Mouse (Mus musculus): ENCODE measurements around the gene Kbtbd13. TPM values are rescaled to one million over a fixed set of nuclear protein-coding genes. Genes with fewer than 3 reads are reported as not detected.
A peak's percentile ranks its signal among the peaks of the same experiment; 100 is the strongest.

Kbtbd13 gene
- polyA plus RNA-seq, 1 experiment from 2014 or later = 0.50 TPM

DNA sequence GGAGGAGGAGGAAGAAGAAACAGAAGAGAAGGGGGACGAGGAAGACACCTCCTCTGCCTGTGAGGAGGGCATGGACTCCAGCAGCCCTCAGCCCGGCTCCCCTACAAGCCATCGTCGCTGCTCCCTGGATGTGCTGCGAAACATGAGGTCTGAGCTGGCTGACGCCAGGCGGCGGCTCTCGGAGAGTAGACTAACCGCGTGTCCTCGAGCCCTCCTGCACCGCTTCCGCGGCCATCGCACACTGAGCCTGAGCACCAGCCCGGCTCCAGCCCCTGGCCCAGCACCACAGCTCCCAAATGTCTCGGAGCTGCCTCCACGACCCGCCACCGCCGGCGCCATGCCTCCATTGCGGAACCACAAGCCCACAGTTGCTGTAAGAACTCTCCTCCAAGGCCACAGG is 19.7 kb downstream of the Kbtbd13 start:
- Histone ChIP-seq H3K9me3 (replicated peaks; ENCODE audit: control insufficient read depth, low read length, poor library complexity, severe bottlenecking) (no peaks in the 10 kb centered on the region), H3K4me3 (ENCODE audit: low read depth, low read length) (no peak overlapping the region), H3K4me1 (ENCODE audit: control insufficient read depth, insufficient read depth, low read length) (no peaks in the 10 kb centered on the region), H3K27ac (ENCODE audit: low read length) (no peak overlapping the region), H3K4me2 (ENCODE audit: low read length) (no peak overlapping the region), H3K9ac (ENCODE audit: low read depth, low read length) (no peak overlapping the region), H3K36me3 (ENCODE audit: control insufficient read depth, insufficient read depth, low read length) (peaks cover 8% of the 10 kb centered on the region), H3K27me3 (ENCODE audit: control insufficient read depth, insufficient read depth, low read depth, low read length) (no peaks in the 10 kb centered on the region)
- no peak for ATAC-seq
- WGBS = 79% methylated on average over 24 of the region's 24 CpGs

DNA sequence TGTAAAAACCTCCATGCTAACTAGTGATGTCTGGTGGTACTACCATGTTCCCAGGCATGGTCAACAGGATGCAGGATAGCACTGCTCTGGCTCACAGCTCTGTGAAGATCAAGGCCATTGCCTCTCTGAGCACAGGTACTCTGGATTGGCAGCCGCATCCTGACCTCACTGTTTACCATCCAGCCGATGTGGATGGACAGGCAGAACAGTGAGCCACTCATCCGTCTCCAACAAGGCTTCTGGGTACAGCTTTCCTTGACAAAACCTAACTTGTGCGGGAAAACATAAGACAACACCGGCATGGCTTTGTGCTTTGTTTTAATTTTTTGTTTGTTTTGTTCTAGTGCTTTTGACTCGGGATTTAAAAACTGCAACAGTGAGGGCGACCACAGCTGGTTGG is 25.7 kb downstream of the Kbtbd13 start:
- WGBS = 86% methylated on average over 7 of the region's 7 CpGs
- no peak for ATAC-seq

DNA sequence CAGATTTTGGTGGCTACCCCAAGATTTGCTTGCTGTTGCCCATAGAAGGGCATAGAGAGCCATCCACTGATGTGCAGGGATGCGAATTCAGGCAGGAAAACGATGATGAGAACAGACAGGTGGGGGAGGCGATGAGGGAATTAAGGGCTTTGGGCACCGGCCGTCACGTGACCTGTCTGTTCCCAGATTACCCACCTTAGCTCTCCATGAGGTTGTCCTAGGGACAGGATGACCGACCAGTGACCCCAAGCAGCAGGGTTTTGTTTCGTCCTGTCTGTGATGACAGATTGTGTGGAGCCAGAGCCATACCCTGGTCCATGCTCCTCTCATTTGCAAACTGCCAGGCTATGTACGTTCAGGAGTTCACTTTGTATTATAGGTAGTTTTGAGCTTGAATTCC is 27.8 kb downstream of the Kbtbd13 start:
- Histone ChIP-seq H3K9ac (ENCODE audit: low read depth, low read length) (no peak overlapping the region), H3K27ac (ENCODE audit: low read length) (no peak overlapping the region), H3K9me3 (replicated peaks; ENCODE audit: control insufficient read depth, low read length, poor library complexity, severe bottlenecking) (no peaks in the 10 kb centered on the region), H3K4me3 (ENCODE audit: low read depth, low read length) (no peak overlapping the region), H3K27me3 (ENCODE audit: control insufficient read depth, insufficient read depth, low read depth, low read length) (no peaks in the 10 kb centered on the region), H3K4me2 (ENCODE audit: low read length) (no peak overlapping the region), H3K36me3 (ENCODE audit: control insufficient read depth, insufficient read depth, low read length) (peaks cover 28% of the 10 kb centered on the region), H3K4me1 (ENCODE audit: control insufficient read depth, insufficient read depth, low read length) (no peaks in the 10 kb centered on the region)
- ATAC-seq = no peak
- 79% methylated on average over 9 of the region's 9 CpGs for WGBS

More for the DNA sequence above, 25.7 kb downstream of the Kbtbd13 start:
- Histone ChIP-seq H3K4me1 (ENCODE audit: control insufficient read depth, insufficient read depth, low read length) (no peaks in the 10 kb centered on the region), H3K4me2 (ENCODE audit: low read length) (no peak overlapping the region), H3K27ac (ENCODE audit: low read length) (no peak overlapping the region), H3K36me3 (ENCODE audit: control insufficient read depth, insufficient read depth, low read length) (peaks cover 15% of the 10 kb centered on the region), H3K27me3 (ENCODE audit: control insufficient read depth, insufficient read depth, low read depth, low read length) (no peaks in the 10 kb centered on the region), H3K4me3 (ENCODE audit: low read depth, low read length) (no peak overlapping the region), H3K9me3 (replicated peaks; ENCODE audit: control insufficient read depth, low read length, poor library complexity, severe bottlenecking) (no peaks in the 10 kb centered on the region), H3K9ac (ENCODE audit: low read depth, low read length) (no peak overlapping the region)

DNA sequence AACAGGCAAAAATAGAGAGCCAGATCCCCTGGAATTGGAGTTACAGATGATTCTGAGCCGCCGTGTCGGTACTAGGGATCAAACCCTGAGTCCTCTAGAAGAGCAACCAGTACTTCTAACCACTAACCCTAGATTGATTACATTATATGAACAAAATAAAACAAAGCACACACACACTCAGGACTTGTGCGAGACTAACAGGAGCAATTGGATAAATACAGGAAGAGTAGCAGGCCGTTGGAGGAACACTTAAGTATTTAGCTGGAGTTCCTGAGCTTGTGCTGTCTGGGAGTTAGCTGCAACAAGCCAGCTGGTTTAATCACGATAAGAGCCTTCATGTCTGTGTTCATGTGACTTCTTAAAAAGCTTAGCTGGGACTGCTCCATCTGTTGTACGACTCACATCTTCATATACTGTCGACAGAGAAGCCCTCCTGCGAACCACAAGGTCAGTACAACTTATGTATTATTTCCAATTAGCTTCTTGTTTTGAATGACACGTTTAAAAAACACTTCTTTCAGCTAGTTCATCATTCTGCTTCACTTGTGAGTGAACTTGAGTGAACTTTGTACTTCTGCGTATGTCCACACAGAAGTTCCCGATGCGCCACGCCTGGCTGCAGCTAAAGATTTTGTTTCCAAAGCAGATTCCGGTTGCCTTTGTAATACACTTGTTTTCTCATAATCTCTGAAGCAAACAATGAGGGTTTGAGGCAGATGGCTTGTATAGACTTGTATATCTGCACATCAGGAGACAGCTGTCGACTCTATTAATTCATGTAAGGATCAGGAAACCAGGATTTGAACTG is 30.6 kb downstream of the Kbtbd13 start, which contains the start of gene Ubap1l:
TSS of gene Ubap1l (plus strand) at position 401 of the 808 bp plus-strand sequence.
- Histone ChIP-seq H3K9me3 (replicated peaks; ENCODE audit: control insufficient read depth, low read length, poor library complexity, severe bottlenecking) (no peaks in the 10 kb centered on the region), H3K4me1 (ENCODE audit: control insufficient read depth, insufficient read depth, low read length) (no peaks in the 10 kb centered on the region), H3K4me3 (ENCODE audit: low read depth, low read length) (no peak within 1 kb of the TSS), H3K4me2 (ENCODE audit: low read length) (no peak within 1 kb of the TSS), H3K27me3 (ENCODE audit: control insufficient read depth, insufficient read depth, low read depth, low read length) (no peaks in the 10 kb centered on the region), H3K9ac (ENCODE audit: low read depth, low read length) (no peak within 1 kb of the TSS), H3K27ac (ENCODE audit: low read length) (no peak within 1 kb of the TSS), H3K36me3 (ENCODE audit: control insufficient read depth, insufficient read depth, low read length) (peaks cover 37% of the 10 kb centered on the region)
- 92% methylated on average over 16 of the region's 16 CpGs for WGBS
- ATAC-seq = no peak

DNA sequence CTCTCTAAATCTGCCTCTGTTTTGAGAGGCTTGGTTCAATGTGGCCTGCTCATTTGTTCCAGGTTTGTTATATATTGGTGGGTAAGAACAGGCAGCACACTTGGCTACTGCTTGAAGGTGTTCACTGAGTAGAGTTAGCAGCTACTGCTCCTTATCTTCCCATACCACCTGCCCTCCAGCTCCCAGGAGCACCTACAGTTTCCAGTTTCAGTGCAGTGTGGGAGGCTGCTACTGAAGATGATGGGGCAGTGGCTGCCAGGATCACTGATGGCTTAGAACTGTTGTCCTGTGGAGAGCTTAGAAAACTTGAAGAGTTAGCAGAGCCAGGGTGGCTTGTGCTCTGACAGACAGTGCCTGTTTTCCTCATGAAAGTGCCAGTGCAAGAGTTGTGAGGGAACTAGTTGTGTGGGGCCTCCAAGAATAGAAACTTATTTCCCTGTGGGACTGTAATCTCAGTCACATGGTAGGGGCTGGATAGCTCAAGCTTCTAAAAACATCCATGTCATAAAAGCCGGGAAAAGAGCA is 32.4 kb downstream of the Kbtbd13 start:
- 100% methylated on average over 1 of the region's 1 CpGs for WGBS
- Histone ChIP-seq H3K4me1 (ENCODE audit: control insufficient read depth, insufficient read depth, low read length) (no peaks in the 10 kb centered on the region), H3K27me3 (ENCODE audit: control insufficient read depth, insufficient read depth, low read depth, low read length) (no peaks in the 10 kb centered on the region), H3K27ac (ENCODE audit: low read length) (no peak overlapping the region), H3K4me2 (ENCODE audit: low read length) (no peak overlapping the region), H3K4me3 (ENCODE audit: low read depth, low read length) (no peak overlapping the region), H3K36me3 (ENCODE audit: control insufficient read depth, insufficient read depth, low read length) (peaks cover 34% of the 10 kb centered on the region), H3K9me3 (replicated peaks; ENCODE audit: control insufficient read depth, low read length, poor library complexity, severe bottlenecking) (no peaks in the 10 kb centered on the region), H3K9ac (ENCODE audit: low read depth, low read length) (no peak overlapping the region)
- no peak for ATAC-seq

DNA sequence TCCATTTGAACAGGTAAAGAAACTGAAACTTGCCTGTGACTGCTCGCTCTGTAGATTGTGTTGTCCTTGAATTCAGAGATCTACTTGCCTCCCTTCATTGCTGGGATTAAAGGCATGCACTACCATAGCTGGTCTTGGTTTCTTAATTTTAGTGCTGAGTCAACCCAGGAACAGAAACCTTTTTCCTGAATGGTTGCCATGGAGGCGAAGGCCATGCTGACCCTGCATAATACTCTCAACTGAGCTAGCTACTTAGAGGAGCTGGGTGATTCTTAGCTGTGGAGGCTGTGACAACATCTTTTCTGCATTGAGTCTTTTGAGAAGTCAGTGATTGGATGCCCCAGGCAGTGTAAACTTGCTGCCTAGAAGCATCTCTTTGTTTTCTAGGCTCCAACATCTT is 34.5 kb downstream of the Kbtbd13 start:
- no peak overlapping the region for H3K27ac ChIP-seq (ENCODE audit: low read length)
- no peaks in the 10 kb centered on the region for H3K27me3 ChIP-seq (ENCODE audit: control insufficient read depth, insufficient read depth, low read depth, low read length)
- no peak overlapping the region for H3K4me3 ChIP-seq (ENCODE audit: low read depth, low read length)
- WGBS = 88% methylated on average over 2 of the region's 2 CpGs
- no peak overlapping the region for H3K4me2 ChIP-seq (ENCODE audit: low read length)
- no peak overlapping the region for H3K9ac ChIP-seq (ENCODE audit: low read depth, low read length)
- no peaks in the 10 kb centered on the region for H3K9me3 ChIP-seq (replicated peaks; ENCODE audit: control insufficient read depth, low read length, poor library complexity, severe bottlenecking)
- H3K36me3 ChIP-seq (ENCODE audit: control insufficient read depth, insufficient read depth, low read length) = peaks cover 34% of the 10 kb centered on the region
- no peak for ATAC-seq
- no peaks in the 10 kb centered on the region for H3K4me1 ChIP-seq (ENCODE audit: control insufficient read depth, insufficient read depth, low read length)

DNA sequence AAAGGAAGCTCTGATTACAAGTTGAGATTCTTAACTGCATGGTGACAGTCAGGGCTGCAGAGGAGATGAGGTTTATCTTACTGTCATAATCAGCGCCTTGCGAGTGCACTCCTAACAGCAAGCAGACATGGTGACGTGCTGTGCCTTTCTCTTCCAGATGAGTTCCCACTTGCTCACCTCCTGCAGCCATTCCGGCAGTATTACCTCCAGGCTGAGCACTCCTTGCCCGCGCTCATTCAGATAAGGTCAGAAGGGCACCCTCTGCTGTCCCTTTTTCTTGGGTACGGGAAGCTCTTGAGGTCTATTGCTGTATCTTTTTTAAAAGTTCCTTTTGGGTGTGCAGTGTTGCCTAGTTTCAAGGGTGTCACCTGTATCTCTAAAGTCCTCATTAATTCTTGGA is 34.9 kb downstream of the Kbtbd13 start:
- Histone ChIP-seq H3K36me3 (ENCODE audit: control insufficient read depth, insufficient read depth, low read length) (peaks cover 34% of the 10 kb centered on the region), H3K9ac (ENCODE audit: low read depth, low read length) (no peak overlapping the region), H3K4me2 (ENCODE audit: low read length) (no peak overlapping the region), H3K27me3 (ENCODE audit: control insufficient read depth, insufficient read depth, low read depth, low read length) (no peaks in the 10 kb centered on the region), H3K9me3 (replicated peaks; ENCODE audit: control insufficient read depth, low read length, poor library complexity, severe bottlenecking) (no peaks in the 10 kb centered on the region), H3K4me1 (ENCODE audit: control insufficient read depth, insufficient read depth, low read length) (no peaks in the 10 kb centered on the region), H3K4me3 (ENCODE audit: low read depth, low read length) (no peak overlapping the region), H3K27ac (ENCODE audit: low read length) (no peak overlapping the region)
- ATAC-seq = no peak
- 89% methylated on average over 7 of the region's 7 CpGs for WGBS

DNA sequence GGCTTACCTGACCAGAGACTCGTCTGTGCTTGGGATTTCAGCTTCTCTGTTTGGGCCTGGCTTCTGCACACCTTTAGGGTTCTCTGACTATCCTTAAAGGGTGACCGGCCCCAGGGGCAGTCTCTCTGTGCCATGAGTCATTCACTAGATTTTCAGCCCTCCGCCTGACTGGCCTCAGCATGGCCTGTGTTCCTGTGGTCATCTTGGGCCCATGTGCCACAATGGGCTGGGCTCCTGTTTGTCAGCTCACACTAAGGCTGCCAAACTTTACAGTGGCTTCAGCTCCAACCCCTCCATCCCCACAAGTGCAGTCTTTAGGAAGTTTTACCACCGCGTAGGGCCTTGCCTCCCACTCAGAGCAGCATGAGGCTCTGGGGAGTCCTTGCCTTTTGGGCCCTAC is 38.2 kb downstream of the Kbtbd13 start:
- peaks cover 11% of the 10 kb centered on the region; the same call in 1 of the 2 replicates for H3K36me3 ChIP-seq (ENCODE audit: control insufficient read depth, insufficient read depth, low read length)
- no peak overlapping the region for H3K4me3 ChIP-seq (ENCODE audit: low read depth, low read length)
- no peak overlapping the region for H3K27ac ChIP-seq (ENCODE audit: low read length)
- ATAC-seq = no peak
- no peaks in the 10 kb centered on the region for H3K9me3 ChIP-seq (replicated peaks; ENCODE audit: control insufficient read depth, low read length, poor library complexity, severe bottlenecking)
- H3K4me1 ChIP-seq (ENCODE audit: control insufficient read depth, insufficient read depth, low read length) = peaks cover 2% of the 10 kb centered on the region; the same call in 1 of the 2 replicates
- 93% methylated on average over 5 of the region's 5 CpGs for WGBS
- no peak overlapping the region for H3K4me2 ChIP-seq (ENCODE audit: low read length)
- H3K27me3 ChIP-seq (ENCODE audit: control insufficient read depth, insufficient read depth, low read depth, low read length) = no peaks in the 10 kb centered on the region
- H3K9ac ChIP-seq (ENCODE audit: low read depth, low read length) = no peak overlapping the region

DNA sequence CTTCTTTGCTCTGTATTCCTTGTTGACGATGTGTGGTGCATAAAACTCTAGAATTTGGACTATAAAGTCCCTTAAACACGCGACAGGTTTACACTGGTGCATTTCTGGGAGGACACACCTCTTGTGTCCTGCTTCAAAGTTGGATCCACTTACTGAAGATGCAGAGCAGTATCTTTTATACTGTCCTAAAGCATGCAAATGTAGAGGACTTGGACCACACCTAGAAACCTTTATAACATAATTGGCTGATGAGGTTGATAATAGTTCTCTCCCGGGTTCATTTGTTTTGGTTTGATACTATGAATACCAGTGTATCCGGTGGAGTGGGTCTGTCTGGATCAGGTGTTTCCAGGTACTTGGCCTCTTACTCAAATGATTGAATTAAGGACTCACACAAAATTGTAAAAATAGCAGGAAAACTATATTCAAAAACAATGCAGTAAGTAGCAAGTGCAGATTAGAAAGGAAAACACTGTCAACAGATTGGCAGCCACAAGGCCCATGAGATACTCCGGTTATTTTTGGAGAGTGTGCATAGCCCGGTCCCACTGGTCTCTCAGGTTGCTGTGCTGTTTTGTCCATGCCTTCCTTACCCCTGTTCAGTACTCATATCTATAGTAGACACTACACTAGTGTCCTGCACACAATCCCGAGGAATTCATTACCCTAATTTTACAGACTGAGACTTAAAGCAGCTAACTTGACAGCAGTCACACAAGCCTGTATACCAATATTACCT is 44.2 kb downstream of the Kbtbd13 start:
- no peaks in the 10 kb centered on the region for H3K27me3 ChIP-seq (ENCODE audit: control insufficient read depth, insufficient read depth, low read depth, low read length)
- H3K36me3 ChIP-seq (ENCODE audit: control insufficient read depth, insufficient read depth, low read length) = no peaks in the 10 kb centered on the region
- H3K4me2 ChIP-seq (ENCODE audit: low read length) = peak overlapping the region; percentile 98
- 51% methylated on average over 8 of the region's 8 CpGs for WGBS
- no peaks in the 10 kb centered on the region for H3K9me3 ChIP-seq (replicated peaks; ENCODE audit: control insufficient read depth, low read length, poor library complexity, severe bottlenecking)
- H3K27ac ChIP-seq (ENCODE audit: low read length) = no peak overlapping the region
- peaks cover 15% of the 10 kb centered on the region for H3K4me1 ChIP-seq (ENCODE audit: control insufficient read depth, insufficient read depth, low read length)
- ATAC-seq = no peak
- peak overlapping the region; percentile 95 for H3K9ac ChIP-seq (ENCODE audit: low read depth, low read length)
- H3K4me3 ChIP-seq (ENCODE audit: low read depth, low read length) = peak overlapping the region; percentile 98

Measured in midbrain, embryonic 16.5 days (tissue).